Mouse (Mus musculus) lung, adult 2 months (tissue): ENCODE results near the gene Slit3.

ENCODE experiments used
- CTCF ChIP-seq: fragments of 200-500 bp; IDR thresholded peaks from 2 replicates; pipeline ENCODE4 v1.5.1; 2011; ENCODE audit warnings: mild to moderate bottlenecking, low read length, control low read depth; ENCODE audit not compliant: insufficient read depth
- POLR2A ChIP-seq: fragments of 200-500 bp; IDR thresholded peaks from 2 replicates; pipeline ENCODE4 v1.6.1; 2011; ENCODE audit warnings: low read depth, mild to moderate bottlenecking, control low read depth, low read length, borderline replicate concordance; ENCODE audit errors: extremely low read depth

DNA sequence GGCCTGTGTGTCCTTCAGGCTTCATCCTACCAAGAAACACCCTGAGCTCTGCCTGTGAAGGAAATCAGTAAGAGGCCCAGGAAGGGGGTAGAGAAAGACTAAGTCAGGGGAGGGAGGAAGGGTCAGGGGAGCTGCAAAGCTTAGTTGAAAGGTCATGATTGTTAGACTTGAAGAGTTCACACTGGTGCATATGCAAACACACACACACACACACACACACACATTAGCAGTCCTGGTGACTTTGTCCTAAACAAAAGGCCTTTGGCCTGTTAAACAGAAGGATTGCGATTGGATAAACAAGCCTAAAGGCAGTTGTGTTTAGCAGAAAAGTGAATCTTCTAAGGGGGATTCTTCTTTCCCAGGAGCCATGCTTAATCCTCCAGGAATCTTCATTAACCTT is 7.7 kb upstream of the Slit3 start:
- TF ChIP-seq CTCF (no peak), POLR2A (no peak)
